Mouse (Mus musculus): Measurements from ENCODE around the gene Gm10491. TPM values are rescaled to one million over a fixed set of nuclear protein-coding genes. Genes with fewer than 3 reads are reported as not detected.

Gm10491 gene
- not detected in 4 replicates for total RNA-seq (2023; ENCODE audit: inconsistent age)

DNA sequence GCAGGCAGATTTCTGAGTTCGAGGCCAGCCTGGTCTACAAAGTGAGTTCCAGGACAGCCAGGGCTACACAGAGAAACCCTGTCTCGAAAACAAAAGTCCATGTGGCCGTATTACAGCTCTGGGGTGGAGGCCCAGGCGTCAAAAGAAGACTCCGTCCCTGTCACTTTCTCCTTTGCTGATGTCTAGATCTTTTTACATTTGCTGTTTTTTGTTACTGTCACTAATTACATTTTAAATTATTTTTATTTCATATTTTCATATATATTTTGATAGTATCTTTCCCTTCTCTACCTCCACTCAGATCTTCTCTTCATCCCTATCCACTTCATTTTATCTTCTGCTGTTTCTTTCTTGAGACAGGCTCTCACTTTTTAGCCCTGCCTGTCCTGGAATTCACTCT lies at the start of gene Gm10491:
Gene Gm10491, minus strand, starts transcription at position 101 of the 400 bp plus-strand sequence.

DNA sequence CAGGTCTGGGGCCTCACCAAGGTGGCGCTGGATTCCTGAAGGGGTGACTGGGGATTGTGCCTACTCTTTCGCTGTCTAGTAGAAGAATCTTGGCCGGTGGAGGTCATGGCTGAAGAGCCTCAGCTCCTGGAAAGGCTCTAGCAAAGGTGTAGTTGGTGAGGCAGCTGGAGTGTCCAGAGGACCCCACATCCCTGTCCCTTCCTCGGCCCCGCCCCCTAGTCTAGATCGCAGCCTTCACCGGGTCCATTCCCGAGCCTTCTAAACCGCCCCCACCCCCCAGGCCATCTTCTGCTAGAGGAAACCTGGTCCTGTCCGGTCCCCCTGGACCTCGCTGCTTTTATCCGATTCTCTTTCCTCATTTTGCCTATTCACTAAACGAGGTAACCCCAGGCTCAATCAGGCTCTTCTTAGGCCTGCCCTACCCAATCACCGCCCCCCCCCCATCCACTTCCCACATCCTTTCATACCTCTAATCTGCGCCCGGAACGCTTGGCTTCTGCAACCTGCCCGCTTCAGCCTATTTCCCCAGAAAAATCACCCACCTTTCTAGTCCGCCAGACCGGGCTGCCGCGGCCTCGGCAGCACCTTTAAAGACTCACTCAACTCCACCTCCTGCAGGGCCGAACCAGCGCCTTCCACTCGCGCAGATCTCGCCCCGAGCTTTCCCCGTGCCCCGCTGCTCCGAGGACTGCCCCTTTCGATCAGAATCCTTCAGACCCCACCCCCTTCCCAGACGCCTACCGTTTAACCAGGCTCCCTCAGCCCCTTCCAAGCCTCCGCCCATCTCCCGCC lies 39.7 kb upstream of the Gm10491 start, which contains the start of gene Hdac6:
Gene Hdac6, minus strand, starts transcription at position 782 of the 792 bp plus-strand sequence.

DNA sequence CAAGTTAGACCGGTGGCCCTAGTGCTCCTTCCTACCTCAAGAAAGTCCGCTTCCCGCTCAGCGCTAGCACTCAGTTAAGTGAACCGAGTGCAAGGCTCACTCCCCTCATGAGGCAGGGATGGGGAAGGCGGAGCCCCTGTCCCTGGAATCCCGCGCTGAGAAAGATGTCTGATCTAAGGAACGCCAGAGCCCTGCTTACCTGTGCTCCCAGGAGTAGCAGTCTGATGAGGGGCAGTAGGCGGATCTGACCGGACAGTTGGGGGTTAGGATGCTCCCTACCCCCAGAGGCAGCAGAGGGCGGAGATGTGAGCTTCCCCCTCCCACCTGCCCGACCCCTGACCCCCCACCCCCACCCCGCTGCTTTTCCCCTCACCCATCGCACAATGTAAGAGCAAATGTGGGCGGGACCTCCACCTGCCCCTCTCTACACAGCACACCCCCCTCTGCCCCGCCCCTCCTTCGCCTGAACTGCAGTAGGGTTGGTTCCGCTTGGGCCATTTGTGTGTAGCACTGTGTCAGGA lies 20.7 kb upstream of the Gm10491 start, which contains the start of gene Eras:
Gene Eras, minus strand, starts transcription at position 338 of the 521 bp plus-strand sequence.

DNA sequence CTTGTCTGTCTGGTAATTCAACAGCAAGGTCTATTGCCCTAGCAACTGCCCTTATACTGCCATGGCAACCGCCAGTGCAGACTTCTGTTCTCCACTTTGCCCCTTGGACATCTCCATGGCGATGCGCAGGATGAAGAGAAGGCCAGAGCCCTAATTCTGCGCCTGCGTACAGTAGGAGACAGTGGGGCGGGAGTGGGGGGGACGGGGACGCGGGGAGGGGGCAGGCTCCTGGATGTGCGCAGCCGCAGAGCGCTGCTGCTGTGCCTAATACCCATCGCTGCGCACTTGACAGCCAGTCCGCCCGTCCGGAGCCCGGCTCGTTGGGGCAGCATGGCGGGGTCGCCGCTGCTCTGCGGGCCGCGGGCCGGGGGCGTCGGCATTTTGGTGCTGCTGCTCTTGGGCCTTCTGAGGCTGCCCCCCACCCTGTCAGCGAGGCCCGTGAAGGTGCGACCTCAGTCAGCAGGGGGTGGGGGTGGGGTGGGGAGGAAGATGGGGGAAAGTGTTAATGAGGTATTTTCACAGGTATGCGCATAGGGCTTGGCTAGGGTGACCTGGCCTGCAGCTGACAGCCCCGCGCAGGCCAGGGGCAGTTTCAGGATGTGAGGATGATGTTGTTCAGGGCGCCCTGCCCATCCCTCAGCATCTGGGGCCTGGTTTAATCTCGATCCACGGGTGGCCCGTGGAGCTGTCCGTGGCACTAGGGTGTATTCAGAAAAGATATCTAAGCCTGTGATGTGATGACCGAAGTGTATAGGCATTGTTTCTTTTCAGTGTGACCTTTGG lies 12.2 kb upstream of the Gm10491 start, which contains the start of gene Pcsk1n:
Gene Pcsk1n, plus strand, starts transcription at position 222 of the 783 bp plus-strand sequence.

DNA sequence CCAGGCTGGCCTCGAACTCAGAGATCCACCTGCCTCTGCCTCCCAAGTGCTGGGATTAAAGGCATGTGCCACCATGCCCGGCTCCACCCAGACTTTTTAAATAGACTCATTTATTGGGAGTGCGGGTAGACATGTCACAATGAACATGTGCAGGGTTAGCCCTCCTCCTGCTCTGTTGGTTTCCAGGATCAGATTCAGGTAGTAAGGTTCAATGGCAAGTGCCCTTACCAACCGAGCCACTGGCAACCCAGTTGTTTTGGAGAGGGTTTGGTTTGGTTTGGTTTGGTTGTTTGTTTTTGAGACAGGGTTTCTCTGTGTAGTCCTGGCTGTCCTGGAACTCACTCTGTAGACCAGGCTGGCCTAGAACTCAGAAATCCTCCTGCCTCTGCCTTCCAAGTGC lies 1.6 kb upstream of the Gm10491 start, which contains the start of gene Gm10490:
Gene Gm10490, plus strand, starts transcription at position 301 of the 400 bp plus-strand sequence.

DNA sequence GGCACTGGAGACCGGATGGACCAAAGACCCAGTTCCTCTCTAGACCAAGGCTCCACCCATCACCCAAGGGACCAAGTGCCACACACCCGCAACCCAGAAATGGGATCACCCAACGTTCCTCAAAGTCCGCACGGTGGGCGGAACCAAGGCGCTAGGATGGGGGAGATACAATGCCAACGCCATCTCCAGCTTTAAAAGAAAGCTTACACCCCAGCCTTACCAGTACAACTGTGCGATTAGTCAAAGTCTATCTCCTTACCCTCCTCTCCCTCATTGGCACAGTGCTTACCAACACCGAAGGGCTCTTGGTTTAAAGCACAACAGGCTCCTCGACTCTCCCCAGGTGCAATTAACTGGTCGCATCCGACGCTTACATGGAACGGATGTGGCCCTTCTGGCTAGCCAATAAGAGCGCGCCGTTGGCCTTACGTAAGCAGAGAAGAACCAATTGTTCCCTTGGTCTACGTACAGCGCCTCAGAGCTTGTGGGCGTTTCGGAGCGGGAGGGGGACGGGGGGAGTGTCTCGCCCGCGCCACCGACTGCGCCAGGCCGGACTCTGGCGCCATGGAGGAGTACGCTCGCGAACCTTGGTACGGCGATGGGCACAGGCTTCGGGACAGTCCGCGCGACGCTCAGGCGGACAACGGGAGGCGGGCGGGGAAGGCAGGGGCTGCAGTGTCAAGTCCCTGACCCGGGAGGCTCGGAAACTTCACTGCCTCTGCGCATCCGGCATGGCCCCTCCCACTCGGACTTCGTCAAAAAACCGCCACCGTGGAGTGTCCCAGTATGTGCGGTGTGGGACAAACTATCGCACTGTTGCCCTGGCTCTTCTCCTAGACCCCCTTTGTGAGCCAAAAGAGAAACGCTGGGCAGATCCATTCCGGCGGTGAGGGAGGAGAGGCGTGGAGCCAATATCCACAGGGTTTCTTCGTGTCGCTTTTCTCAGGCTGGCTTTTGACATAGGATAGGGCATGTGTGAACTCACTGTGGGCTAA lies 8.5 kb downstream of the Gm10491 start, which contains the start of the genes Pqbp1 and Timm17b:
Gene Pqbp1, minus strand, starts transcription at position 390 of the 995 bp plus-strand sequence.
Gene Timm17b, plus strand, starts transcription at position 478 of the 995 bp plus-strand sequence.

DNA sequence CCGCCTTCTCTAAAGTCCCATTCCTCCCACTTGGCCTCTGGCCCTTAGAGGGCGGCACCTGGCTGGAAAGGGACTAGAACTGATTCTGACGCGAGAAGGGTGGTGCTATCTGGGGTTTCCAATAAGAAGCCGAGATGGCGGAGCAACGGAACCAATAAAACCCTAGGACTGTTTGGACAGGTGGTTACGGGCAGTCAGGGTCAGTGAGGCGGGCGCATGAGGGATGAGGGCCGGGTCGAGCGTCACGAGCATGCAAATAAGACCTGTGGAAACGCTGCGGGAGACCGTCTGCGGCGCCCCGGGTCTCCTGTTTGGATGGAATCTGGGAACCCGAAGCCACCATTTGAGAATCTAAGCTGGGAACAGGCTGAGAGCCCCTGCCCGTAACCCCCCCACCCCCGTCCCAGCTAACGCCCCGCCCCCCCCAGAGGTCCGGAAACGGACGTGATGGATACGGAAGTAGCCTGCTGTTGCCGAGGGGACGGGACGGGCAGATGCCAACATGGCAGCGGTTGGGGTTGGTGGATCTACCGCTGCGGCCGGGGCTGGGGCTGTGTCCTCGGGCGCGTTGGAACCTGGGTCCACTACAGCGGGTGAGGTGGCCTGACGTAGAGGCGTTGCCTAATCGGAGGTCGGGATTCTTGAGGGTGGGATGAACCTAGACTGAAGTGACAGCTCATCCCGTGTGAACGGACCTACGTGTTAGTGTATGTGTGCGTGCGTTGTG lies 23.6 kb downstream of the Gm10491 start, which contains the start of gene Slc35a2:
Gene Slc35a2, plus strand, starts transcription at position 188 of the 727 bp plus-strand sequence.

DNA sequence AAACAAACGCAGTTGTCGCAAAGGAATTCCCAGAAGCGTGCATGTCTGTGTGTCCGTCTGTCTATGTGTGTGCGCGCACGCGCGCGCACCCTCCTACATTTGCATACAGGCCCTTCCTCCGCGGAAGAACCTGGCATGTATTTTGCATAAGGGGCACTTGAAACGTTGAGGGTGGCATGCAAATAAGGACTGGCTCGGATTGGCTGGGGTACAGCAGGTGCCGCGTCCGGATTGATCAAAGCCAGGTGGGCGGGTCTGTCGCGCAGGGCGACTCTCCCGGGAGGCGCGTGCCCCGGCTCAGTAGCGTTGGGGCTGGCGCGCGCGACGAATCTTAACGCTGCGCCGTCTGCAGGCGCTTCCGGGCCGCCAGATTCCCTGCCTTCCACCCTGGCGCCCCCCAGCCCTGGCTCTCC lies 29.6 kb downstream of the Gm10491 start, which contains the start of gene Pim2:
Gene Pim2, plus strand, starts transcription at position 256 of the 413 bp plus-strand sequence.

Other genes starting within 250 kb of the Gm10491 start
- gene Plp2, start 236.4 kb downstream of the Gm10491 start, total RNA-seq (2023; ENCODE audit: inconsistent age), result 84.5 to 110 TPM (median 102 TPM) in 4 replicates
- gene Magix, start 226.6 kb downstream of the Gm10491 start, total RNA-seq (2023; ENCODE audit: inconsistent age), result not detected in 4 replicates
- gene Gpkow, start 210.7 kb downstream of the Gm10491 start, total RNA-seq (2023; ENCODE audit: inconsistent age), result 48.1 to 53.2 TPM (median 52.3 TPM) in 4 replicates
- gene Wdr45, start 193.5 kb downstream of the Gm10491 start, total RNA-seq (2023; ENCODE audit: inconsistent age), result 63.9 to 81.8 TPM (median 66.9 TPM) in 4 replicates
- gene Gm45208, start 185.6 kb downstream of the Gm10491 start, total RNA-seq (2023; ENCODE audit: inconsistent age), result not detected in 4 replicates
- 13.8 to 16.3 TPM (median 14.6 TPM) in 4 replicates for gene Praf2, start 179.4 kb downstream of the Gm10491 start, total RNA-seq (2023; ENCODE audit: inconsistent age)
- gene Ccdc120, start 156.9 kb downstream of the Gm10491 start, total RNA-seq (2023; ENCODE audit: inconsistent age), result not detected in 4 replicates
- 25.5 to 32.5 TPM (median 29.5 TPM) in 4 replicates for gene Tfe3, start 145.3 kb downstream of the Gm10491 start, total RNA-seq (2023; ENCODE audit: inconsistent age)
- gene Gripap1, start 118.1 kb downstream of the Gm10491 start, total RNA-seq (2023; ENCODE audit: inconsistent age), result 275 to 287 TPM (median 279 TPM) in 4 replicates
- gene Kcnd1, start 85.5 kb downstream of the Gm10491 start, total RNA-seq (2023; ENCODE audit: inconsistent age), result 0.74 to 1.5 TPM (median 0.90 TPM) in 4 replicates
- gene Otud5, start 66.5 kb downstream of the Gm10491 start, total RNA-seq (2023; ENCODE audit: inconsistent age), result 194 to 202 TPM (median 199 TPM) in 4 replicates
- gene Pim2, start 29.6 kb downstream of the Gm10491 start, total RNA-seq (2023; ENCODE audit: inconsistent age), result 50.5 to 68.4 TPM (median 57.8 TPM) in 4 replicates
- 25.9 to 33.3 TPM (median 32.3 TPM) in 4 replicates for gene Slc35a2, start 23.8 kb downstream of the Gm10491 start, total RNA-seq (2023; ENCODE audit: inconsistent age)
- gene Pqbp1, start 8.6 kb downstream of the Gm10491 start, total RNA-seq (2023; ENCODE audit: inconsistent age), result 113 to 127 TPM (median 121 TPM) in 4 replicates
- gene Timm17b, start 8.5 kb downstream of the Gm10491 start, total RNA-seq (2023; ENCODE audit: inconsistent age), result 53.6 to 58.6 TPM (median 56.2 TPM) in 4 replicates
- not detected in 4 replicates for gene Gm10490, start 1.7 kb upstream of the Gm10491 start, total RNA-seq (2023; ENCODE audit: inconsistent age)
- gene Pcsk1n, start 12.0 kb upstream of the Gm10491 start, total RNA-seq (2023; ENCODE audit: inconsistent age), result not detected in 4 replicates
- gene Eras, start 20.8 kb upstream of the Gm10491 start, total RNA-seq (2023; ENCODE audit: inconsistent age), result not detected in 4 replicates
- gene Hdac6, start 40.1 kb upstream of the Gm10491 start, total RNA-seq (2023; ENCODE audit: inconsistent age), result 16.5 to 22.4 TPM (median 19.2 TPM) in 4 replicates
- 0.26 to 0.99 TPM in 2 of 4 replicates, not detected in the others for gene Gata1, start 70.2 kb upstream of the Gm10491 start, total RNA-seq (2023; ENCODE audit: inconsistent age)
- gene Glod5, start 110.7 kb upstream of the Gm10491 start, total RNA-seq (2023; ENCODE audit: inconsistent age), result not detected in 4 replicates
- gene Suv39h1, start 166.9 kb upstream of the Gm10491 start, total RNA-seq (2023; ENCODE audit: inconsistent age), result 26.1 to 33.5 TPM (median 29.6 TPM) in 4 replicates
- gene Was, start 182.7 kb upstream of the Gm10491 start, total RNA-seq (2023; ENCODE audit: inconsistent age), result 131 to 137 TPM (median 136 TPM) in 4 replicates
- 32.3 to 39.6 TPM (median 36.3 TPM) in 4 replicates for gene Wdr13, start 225.1 kb upstream of the Gm10491 start, total RNA-seq (2023; ENCODE audit: inconsistent age)
- gene Rbm3, start 238.0 kb upstream of the Gm10491 start, total RNA-seq (2023; ENCODE audit: inconsistent age), result 461 to 615 TPM (median 557 TPM) in 4 replicates